Comparison of ENCODE assay signal across 14 mouse cellular contexts in the genomic region with DNA sequence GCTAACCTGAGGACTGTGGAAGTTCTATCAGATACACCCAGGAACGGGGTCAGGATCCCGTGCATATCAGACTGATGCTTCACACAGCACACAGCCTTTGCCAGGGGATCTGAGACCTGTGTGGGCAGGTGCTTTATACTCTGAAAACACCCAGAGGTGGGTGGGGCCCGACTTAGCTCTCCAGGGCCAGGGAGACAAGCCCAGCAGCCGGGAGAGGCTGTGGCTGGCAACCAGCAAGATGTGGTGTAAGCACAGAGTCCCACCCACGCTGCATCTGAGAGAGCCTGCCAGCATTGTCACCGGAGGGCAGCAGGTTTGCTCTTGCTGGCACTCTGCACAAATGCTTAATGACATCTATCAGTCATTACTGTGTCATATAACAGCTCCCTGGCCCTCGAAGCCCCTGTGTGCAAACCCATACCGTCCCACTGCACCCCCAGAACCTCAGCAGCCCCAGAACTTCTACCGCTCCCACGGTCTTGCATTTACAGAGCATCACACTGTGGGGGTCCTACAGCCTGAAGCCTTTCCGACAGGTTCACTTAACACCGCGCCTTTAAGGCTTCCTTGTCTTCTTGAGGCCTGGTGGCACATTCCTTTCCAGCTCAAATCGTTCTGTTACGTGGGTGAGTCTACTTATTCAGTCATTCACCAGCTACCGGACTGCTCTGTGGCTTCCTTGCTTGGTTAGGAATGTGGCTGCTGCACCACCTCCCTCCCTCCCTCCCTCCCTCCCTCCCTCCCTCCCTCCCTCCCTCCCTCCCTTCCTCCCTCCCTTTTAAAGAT. TPM values are rescaled to one million over a fixed set of nuclear protein-coding genes. Genes with fewer than 3 reads are reported as not detected.
DNase-seq lines count a peak whose midpoint lies in the region; ATAC-seq lines count a peak whose summit lies in the region.
"Had no signal": no experiment of that assay in that cellular context is flagged by ENCODE, and none has a peak within 500 bp of the region (broad histone marks: within the 10 kb centered on the region; RNA-seq: fewer than 3 reads in every experiment).

No protein-coding gene starts in this region.

- no peaks in the 10 kb centered on the region for H3K36me3 ChIP-seq in heart, embryonic 12.5 days
- H3K36me3 ChIP-seq in lung, embryonic 16.5 days (ENCODE audit: control insufficient read depth, insufficient read depth, low read length) = no peaks in the 10 kb centered on the region
- H3K36me3 ChIP-seq in embryonic facial prominence, embryonic 12.5 days = no peaks in the 10 kb centered on the region
- no peaks in the 10 kb centered on the region for H3K36me3 ChIP-seq in stomach, embryonic 15.5 days
- no peaks in the 10 kb centered on the region for H3K36me3 ChIP-seq in neural tube, embryonic 15.5 days
- H3K36me3 ChIP-seq: limb, embryonic 12.5 days; midbrain, embryonic 13.5 days; neural tube, embryonic 13.5 days had no signal

- H3K27me3 ChIP-seq in heart, embryonic 12.5 days (replicated peaks) = no peaks in the 10 kb centered on the region
- H3K27me3 ChIP-seq in lung, embryonic 16.5 days (ENCODE audit: control insufficient read depth, insufficient read depth, low read depth, low read length) = no peaks in the 10 kb centered on the region
- no peaks in the 10 kb centered on the region for H3K27me3 ChIP-seq in embryonic facial prominence, embryonic 12.5 days
- no peaks in the 10 kb centered on the region for H3K27me3 ChIP-seq in stomach, embryonic 15.5 days (replicated peaks)
- no peaks in the 10 kb centered on the region for H3K27me3 ChIP-seq in neural tube, embryonic 15.5 days (replicated peaks)
- H3K27me3 ChIP-seq: limb, embryonic 12.5 days; midbrain, embryonic 13.5 days; neural tube, embryonic 13.5 days had no signal

- H3K4me2 ChIP-seq in heart, embryonic 12.5 days = no peak overlapping the region
- H3K4me2 ChIP-seq in lung, embryonic 16.5 days (ENCODE audit: low read depth, low read length) = no peak overlapping the region
- no peak overlapping the region for H3K4me2 ChIP-seq in embryonic facial prominence, embryonic 12.5 days (replicated peaks)
- H3K4me2 ChIP-seq in stomach, embryonic 15.5 days = no peak overlapping the region
- H3K4me2 ChIP-seq in neural tube, embryonic 15.5 days = no peak overlapping the region
- H3K4me2 ChIP-seq: limb, embryonic 12.5 days; midbrain, embryonic 13.5 days; neural tube, embryonic 13.5 days had no signal

- peaks cover 20% of the 10 kb centered on the region for H3K4me1 ChIP-seq in heart, embryonic 12.5 days (replicated peaks)
- peaks cover 15% of the 10 kb centered on the region for H3K4me1 ChIP-seq in lung, embryonic 16.5 days (replicated peaks; ENCODE audit: control insufficient read depth, insufficient read depth, low read length)
- H3K4me1 ChIP-seq in embryonic facial prominence, embryonic 12.5 days = peaks cover 3% of the 10 kb centered on the region; the same call in 1 of the 2 replicates
- peaks cover 4% of the 10 kb centered on the region; the same call in 1 of the 2 replicates for H3K4me1 ChIP-seq in stomach, embryonic 15.5 days
- no peaks in the 10 kb centered on the region for H3K4me1 ChIP-seq in neural tube, embryonic 15.5 days
- H3K4me1 ChIP-seq: limb, embryonic 12.5 days; midbrain, embryonic 13.5 days; neural tube, embryonic 13.5 days had no signal

- intact Hi-C loops in heart, postnatal 25 days (cut with DNase I) = no loop called here

- ATAC-seq in heart, embryonic 12.5 days (ENCODE audit: insufficient number of reproducible peaks, low FRiP score) = no peak
- peak; percentile 60; the same call in 1 of the 2 replicates for ATAC-seq in lung, embryonic 16.5 days (ENCODE audit: low read depth)
- peak; percentile 18; the same call in 1 of the 2 replicates for ATAC-seq in embryonic facial prominence, embryonic 12.5 days (ENCODE audit: insufficient number of reproducible peaks, insufficient read depth, low FRiP score, low TSS enrichment)
- ATAC-seq in stomach, embryonic 15.5 days (ENCODE audit: insufficient read depth, low FRiP score, low read depth) = peak; percentile 43; the same call in 1 of the 2 replicates
- no peak for ATAC-seq in neural tube, embryonic 15.5 days (ENCODE audit: low FRiP score)
- ATAC-seq: midbrain, embryonic 13.5 days had no signal

- 0 out of 2 replicates have a peak overlapping the region, but pooled peaks have one; percentile 25 for H3K9ac ChIP-seq in heart, embryonic 12.5 days
- H3K9ac ChIP-seq in lung, embryonic 16.5 days (ENCODE audit: low read length) = no peak overlapping the region; the same call in 1 of the 2 replicates
- no peak overlapping the region for H3K9ac ChIP-seq in embryonic facial prominence, embryonic 12.5 days
- no peak overlapping the region for H3K9ac ChIP-seq in stomach, embryonic 15.5 days
- no peak overlapping the region for H3K9ac ChIP-seq in neural tube, embryonic 15.5 days (replicated peaks)
- H3K9ac ChIP-seq: limb, embryonic 12.5 days; midbrain, embryonic 13.5 days; neural tube, embryonic 13.5 days had no signal

- H3K9me3 ChIP-seq in heart, embryonic 12.5 days (replicated peaks) = 0 out of 2 replicates have a peak, but pooled peaks cover 6% of the 10 kb centered on the region
- H3K9me3 ChIP-seq in lung, embryonic 16.5 days (ENCODE audit: control insufficient read depth, low read length) = no peaks in the 10 kb centered on the region
- 0 out of 2 replicates have a peak, but pooled peaks cover 3% of the 10 kb centered on the region for H3K9me3 ChIP-seq in embryonic facial prominence, embryonic 12.5 days
- no peaks in the 10 kb centered on the region for H3K9me3 ChIP-seq in stomach, embryonic 15.5 days
- no peaks in the 10 kb centered on the region for H3K9me3 ChIP-seq in neural tube, embryonic 15.5 days (replicated peaks)
- H3K9me3 ChIP-seq: midbrain, embryonic 13.5 days; neural tube, embryonic 13.5 days had no signal

- 52% methylated on average over 16 of the region's 16 CpGs for WGBS in heart, embryonic 12.5 days
- WGBS in lung, embryonic 16.5 days = 52% methylated on average over 16 of the region's 16 CpGs
- 68% methylated on average over 16 of the region's 16 CpGs for WGBS in embryonic facial prominence, embryonic 12.5 days
- WGBS in stomach, embryonic 15.5 days = 63% methylated on average over 16 of the region's 16 CpGs
- 77% methylated on average over 16 of the region's 16 CpGs for WGBS in neural tube, embryonic 15.5 days

- H3K27ac ChIP-seq in heart, embryonic 12.5 days (ENCODE audit: poor library complexity, severe bottlenecking) = no peak overlapping the region
- H3K27ac ChIP-seq in lung, embryonic 16.5 days (ENCODE audit: low read length) = peak overlapping the region; percentile 58
- no peak overlapping the region for H3K27ac ChIP-seq in embryonic facial prominence, embryonic 12.5 days
- H3K27ac ChIP-seq in stomach, embryonic 15.5 days = no peak overlapping the region; the same call in 1 of the 2 replicates
- no peak overlapping the region for H3K27ac ChIP-seq in neural tube, embryonic 15.5 days (replicated peaks)
- H3K27ac ChIP-seq: limb, embryonic 12.5 days; midbrain, embryonic 13.5 days; neural tube, embryonic 13.5 days had no signal

- no peak overlapping the region for H3K4me3 ChIP-seq in heart, embryonic 12.5 days
- no peak overlapping the region for H3K4me3 ChIP-seq in lung, embryonic 16.5 days (ENCODE audit: low read length)
- no peak overlapping the region for H3K4me3 ChIP-seq in embryonic facial prominence, embryonic 12.5 days
- no peak overlapping the region for H3K4me3 ChIP-seq in stomach, embryonic 15.5 days (replicated peaks)
- no peak overlapping the region for H3K4me3 ChIP-seq in neural tube, embryonic 15.5 days (replicated peaks)
- H3K4me3 ChIP-seq: limb, embryonic 12.5 days; midbrain, embryonic 13.5 days; neural tube, embryonic 13.5 days had no signal

- no peak for DNase-seq in heart, postnatal 25 days (ENCODE audit: low spot score)
- DNase-seq in lung, postnatal 25 days (ENCODE audit: low spot score) = no peak
- no peak for DNase-seq in layer of hippocampus, postnatal 25 days (ENCODE audit: extremely low spot score in 1 of 2, low spot score in 1 of 2)
- DNase-seq: cerebellum, postnatal 10 days; gastrocnemius, postnatal 10 days; right cerebral cortex, postnatal 4 days had no signal

RNA-seq across cellular contexts. Expression of gene Pofut2, which starts 21.0 kb away (rescaled TPM):
- 131 and 135 TPM in 2 replicates for polyA plus RNA-seq in heart, embryonic 12.5 days (2016; fragmentation: Nextera tagmentation; extraction: Ambion mirVana)
- total RNA-seq in heart, postnatal 25 days (2021) = 10 to 100 TPM; 39.9 to 45.1 TPM
- polyA plus RNA-seq in lung, embryonic 16.5 days (2015; fragmentation: Nextera tagmentation; extraction: Ambion mirVana) = 126 and 132 TPM in 2 replicates
- 109 and 111 TPM in 2 replicates for polyA plus RNA-seq in embryonic facial prominence, embryonic 12.5 days (2016; fragmentation: Nextera tagmentation; extraction: Ambion mirVana)
- 117 and 124 TPM in 2 replicates for polyA plus RNA-seq in stomach, embryonic 15.5 days (2015; fragmentation: Nextera tagmentation; extraction: Ambion mirVana)
- 57.5 and 63.9 TPM in 2 replicates for polyA plus RNA-seq in neural tube, embryonic 15.5 days (2015; fragmentation: Nextera tagmentation; extraction: Ambion mirVana)
- 10 to 100 TPM; 29.9 to 31.9 TPM for total RNA-seq in layer of hippocampus, postnatal 25 days (2021)

Comparison
In these comparisons a context has a peak if more than half of its experiments do, and no peak if none do; other contexts are left out.
1. ATAC-seq: peak in lung, embryonic 16.5 days (single experiment), embryonic facial prominence, embryonic 12.5 days (single experiment) and stomach, embryonic 15.5 days (single experiment); none in heart, embryonic 12.5 days (single experiment) and neural tube, embryonic 15.5 days (single experiment).